Mouse (Mus musculus) frontal cortex, adult (tissue): ENCODE measurements around the gene Exoc3l4.

Experiments
- ATAC-seq: cut with Nextera tagmentation; 2 replicates; pipeline ENCODE4 v1.9.2; 2017; ENCODE audit warnings: mild to moderate bottlenecking, moderate library complexity, mixed read lengths; ENCODE audit not compliant: low TSS enrichment

Gene Exoc3l4

DNA sequence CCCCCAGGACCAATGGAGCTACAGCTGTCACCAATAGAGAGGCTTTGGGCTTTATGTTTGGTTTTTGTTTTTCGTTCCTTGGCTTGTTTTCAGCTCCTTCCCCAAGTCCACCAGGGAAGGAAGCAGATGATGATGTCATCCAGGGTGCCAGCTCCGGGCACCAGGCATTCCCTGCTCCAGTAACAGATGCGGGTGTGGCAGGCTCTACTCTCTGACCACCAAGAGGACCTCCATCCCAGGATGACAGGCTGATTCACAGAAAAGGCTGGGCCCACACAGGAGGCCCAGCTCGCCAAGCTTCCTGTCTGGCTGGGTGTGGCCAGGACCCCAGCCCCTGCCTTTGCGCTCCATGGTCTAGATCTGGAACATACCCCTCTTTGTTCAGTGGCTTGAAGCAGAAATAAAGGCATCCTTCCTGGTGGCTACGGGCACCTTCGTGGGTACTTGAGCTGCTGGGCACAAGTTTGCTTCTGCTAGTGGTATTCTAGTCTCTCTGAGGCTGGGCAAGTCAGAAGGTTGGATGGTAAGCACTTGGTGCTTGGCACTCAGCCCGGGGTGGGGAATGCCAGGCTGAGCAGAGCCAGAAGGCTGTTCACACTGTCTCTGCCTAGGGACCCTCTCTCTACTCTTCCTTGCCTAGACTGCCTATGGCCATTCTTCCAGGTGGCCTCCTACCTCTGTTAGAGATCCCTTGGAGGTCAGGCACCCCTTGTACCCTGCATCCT, 5.0 kb upstream of the Exoc3l4 start:
- ATAC-seq: no peak

- ATAC-seq: no peak; the same call in 1 of the 2 replicates
These were observed 4.1 kb upstream of the Exoc3l4 start for GRCm38 (mm10) chr12:111412581-111413284.

DNA sequence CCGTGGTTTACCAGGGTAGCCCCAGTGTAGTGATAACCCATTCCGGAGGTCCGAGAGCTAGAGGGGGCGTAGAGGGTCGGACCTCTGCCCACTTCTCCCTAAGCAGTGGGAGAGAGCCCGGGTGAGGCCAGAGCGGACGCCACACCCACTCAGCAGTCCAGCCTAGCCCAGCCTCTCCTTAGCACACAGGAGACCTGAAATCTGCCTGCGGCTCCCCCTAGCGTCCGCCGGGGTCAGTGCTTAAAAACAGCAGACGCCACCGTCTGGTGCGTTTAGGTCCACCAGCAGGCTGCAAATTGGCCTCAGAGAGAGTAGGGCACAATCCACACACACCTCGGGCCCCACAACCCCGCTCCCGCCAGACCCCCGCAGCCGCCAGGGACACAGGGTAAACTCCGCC, 3.5 kb upstream of the Exoc3l4 start:
- peak; percentile 93 for ATAC-seq

DNA sequence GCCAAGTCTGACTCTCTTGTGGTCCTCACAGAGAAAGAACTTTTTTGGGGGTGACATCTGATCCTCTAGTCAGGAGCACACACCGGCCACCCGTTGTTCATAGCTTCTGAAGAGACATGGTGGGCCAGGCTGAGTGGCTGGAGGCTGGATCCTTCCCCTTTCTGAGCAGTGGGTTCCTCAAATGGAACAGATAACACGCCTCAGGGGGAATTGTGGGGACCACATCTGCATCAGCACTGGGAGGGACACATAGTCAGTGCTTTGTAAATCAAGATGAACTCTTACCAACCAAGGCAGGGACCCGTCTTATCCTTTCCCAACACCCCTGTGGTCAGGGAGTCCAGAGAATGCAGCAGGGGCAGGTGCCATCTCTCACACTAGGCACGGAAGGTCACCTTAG, 3.1 kb downstream of the Exoc3l4 start:
- ATAC-seq: no peak

GRCm38 (mm10) chr12:111420946-111421709, 4.3 kb downstream of the Exoc3l4 start:
- ATAC-seq: no peak

- no peak for ATAC-seq
These were observed 6.0 kb downstream of the Exoc3l4 start for GRCm38 (mm10) chr12:111422852-111423251.

- no peak for ATAC-seq
These were observed 6.8 kb downstream of the Exoc3l4 start for GRCm38 (mm10) chr12:111423570-111424129.

DNA sequence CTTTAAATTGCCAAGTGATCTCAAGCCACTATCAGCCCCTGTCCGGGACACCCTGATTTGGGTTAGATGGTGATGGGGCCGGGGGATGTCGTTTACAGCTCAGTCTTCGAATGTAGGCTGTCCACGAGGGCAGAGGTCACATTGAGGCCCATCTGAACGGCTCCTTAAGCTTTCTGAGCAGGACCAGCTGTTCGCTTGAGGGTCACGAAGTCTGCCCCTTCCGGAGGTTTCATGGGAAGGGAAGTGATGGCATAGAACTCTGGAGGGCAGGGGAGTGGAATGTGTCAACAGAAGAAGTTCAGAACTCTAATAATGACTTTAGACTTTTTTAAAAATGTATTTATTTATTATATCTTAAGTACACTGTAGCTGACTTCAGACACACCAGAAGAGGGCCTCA, 7.7 kb downstream of the Exoc3l4 start:
- ATAC-seq: no peak

- peak; percentile 61 for ATAC-seq
These were observed 8.4 kb downstream of the Exoc3l4 start for GRCm38 (mm10) chr12:111425258-111425657.

GRCm38 (mm10) chr12:111425789-111426460, 9.1 kb downstream of the Exoc3l4 start:
- peak; percentile 38 for ATAC-seq

DNA sequence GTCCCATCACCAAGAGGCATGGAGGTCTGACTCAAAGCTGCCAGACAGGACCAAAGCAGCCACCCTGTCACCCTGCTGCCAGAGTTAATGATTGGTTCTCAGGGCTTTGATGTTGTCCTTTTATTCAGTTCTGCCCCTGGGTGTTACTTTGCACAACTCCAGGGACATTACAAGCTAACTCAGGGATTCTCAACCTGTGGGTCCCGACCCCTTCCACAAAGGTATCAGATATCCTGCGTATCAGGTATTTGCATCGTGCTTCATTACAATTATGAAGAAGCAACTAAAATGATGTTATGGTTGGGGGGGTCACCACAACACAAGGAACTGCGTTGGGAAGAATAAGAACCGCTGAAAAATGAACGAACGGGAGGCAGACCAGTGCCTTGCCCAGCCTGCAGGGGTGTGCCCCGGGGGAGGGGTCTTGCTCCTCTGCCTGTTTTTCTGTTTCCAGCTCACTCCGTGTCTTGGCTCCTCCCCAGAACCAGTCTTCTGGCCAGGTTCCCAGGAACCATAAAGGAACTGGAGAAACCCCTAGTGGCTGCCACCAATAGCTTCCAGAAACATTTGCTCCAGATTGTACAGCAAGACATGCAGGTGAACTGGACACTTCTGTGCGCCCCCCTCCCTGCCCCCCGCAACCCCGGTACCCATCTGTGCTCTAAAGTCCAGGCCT, 10.8 kb downstream of the Exoc3l4 start:
- no peak for ATAC-seq

- no peak for ATAC-seq
These were observed 11.5 kb downstream of the Exoc3l4 start for GRCm38 (mm10) chr12:111428364-111428763.

- ATAC-seq: peak; percentile 43; the same call in 1 of the 2 replicates
These were observed 12.4 kb downstream of the Exoc3l4 start for GRCm38 (mm10) chr12:111428961-111429911.

- no peak for ATAC-seq
These were observed 13.4 kb downstream of the Exoc3l4 start for GRCm38 (mm10) chr12:111430049-111430867.

DNA sequence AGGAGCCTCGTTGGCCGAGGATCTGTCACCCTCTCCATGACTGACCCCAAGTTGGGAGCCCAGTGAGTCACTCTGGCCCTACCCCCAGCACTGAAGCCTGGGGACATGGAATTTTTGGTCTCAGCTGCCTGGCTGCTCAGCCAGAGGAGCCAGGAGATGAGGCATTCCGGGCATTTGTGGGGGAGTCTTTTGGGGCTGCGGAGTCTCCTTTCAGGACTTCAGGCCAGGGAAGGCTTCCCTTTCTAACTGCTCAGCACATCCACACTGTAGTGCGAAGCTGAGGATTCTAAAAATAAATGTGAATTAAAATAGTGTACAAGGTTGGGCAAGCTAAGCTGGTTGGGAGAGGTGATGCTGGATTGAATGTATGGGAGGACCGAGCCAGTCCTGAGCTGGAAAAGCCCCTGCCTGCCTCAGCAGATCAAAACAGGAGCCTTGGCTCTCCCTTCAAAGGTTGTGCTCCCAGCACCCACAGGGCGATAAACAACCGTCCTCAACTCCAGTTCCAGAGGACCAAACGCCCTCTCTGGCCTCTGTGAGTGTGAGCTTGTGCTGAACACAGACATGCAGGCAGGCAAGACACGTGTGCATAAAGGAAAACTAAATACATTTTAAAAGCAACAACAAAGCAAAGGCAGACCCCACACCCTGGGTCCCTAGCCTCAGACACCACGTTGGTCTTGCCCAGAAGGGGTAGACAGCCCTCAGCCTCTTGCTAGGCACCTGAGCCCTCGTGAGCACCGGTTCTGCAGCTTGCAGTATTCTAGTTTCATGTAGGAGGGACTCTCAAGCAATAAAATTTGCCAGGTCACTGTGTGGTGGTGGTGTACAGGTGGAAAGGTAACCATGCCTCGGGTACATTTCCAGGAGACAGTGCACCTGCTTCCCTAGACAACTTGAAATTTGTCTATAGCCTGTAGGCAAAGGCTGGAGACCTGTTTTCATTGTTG, 14.3 kb downstream of the Exoc3l4 start:
- peak; percentile 45 for ATAC-seq

GRCm38 (mm10) chr12:111432097-111432496, 15.3 kb downstream of the Exoc3l4 start:
- ATAC-seq: no peak

DNA sequence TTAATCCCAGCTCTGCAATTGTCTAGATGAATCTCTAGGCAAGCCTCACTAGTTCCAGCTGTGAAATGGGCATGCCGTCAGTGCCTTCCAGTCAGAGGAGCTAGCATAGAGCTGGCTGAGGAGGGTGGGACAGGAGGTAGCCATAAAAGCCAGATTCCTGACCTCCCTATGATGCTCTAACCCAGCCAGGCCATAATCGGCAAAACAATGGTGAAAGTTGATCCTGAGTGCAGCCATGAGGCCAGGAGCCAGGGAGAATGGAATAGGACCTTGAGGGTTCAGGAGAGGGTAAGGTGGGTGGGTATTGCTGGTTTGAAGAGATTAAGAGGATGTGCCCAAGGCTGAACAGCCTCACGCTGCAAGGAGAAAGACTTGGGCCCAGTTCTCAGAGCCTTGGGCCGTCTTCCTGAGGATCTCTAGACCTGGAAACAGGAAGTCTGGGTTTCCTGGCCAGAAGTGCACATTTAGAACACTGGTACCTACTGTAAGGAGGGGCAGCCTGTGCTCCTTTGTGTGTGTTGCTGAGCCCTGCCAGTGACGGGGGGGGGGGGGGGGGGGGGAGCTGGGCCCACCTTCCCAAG, 16.0 kb downstream of the Exoc3l4 start:
- no peak for ATAC-seq
